Mouse (Mus musculus): ENCODE data around the gene Krt86. TPM values are rescaled to one million over a fixed set of nuclear protein-coding genes. Genes with fewer than 3 reads are reported as not detected.
"Not testable (repeated sequence)": the region's sequence is repeated elsewhere in the genome, so short reads cannot be mapped to it uniquely, and the experiment has no call there.

Gene Krt86
- polyA plus RNA-seq, 1 experiment from 2014 or later, result 0.10 TPM

GRCm38 (mm10) chr15:101506896-101507758, 33.8 kb downstream of the Krt86 start:
- no peak overlapping the region for H3K27ac ChIP-seq (ENCODE audit: low read depth, low read length)
- no peaks in the 10 kb centered on the region for H3K9me3 ChIP-seq (ENCODE audit: control insufficient read depth, low read length)
- H3K4me1 ChIP-seq (ENCODE audit: control insufficient read depth, insufficient read depth, low read depth, low read length), result no peaks in the 10 kb centered on the region
- WGBS, result 53% methylated on average over 14 of the region's 14 CpGs
- H3K36me3 ChIP-seq (ENCODE audit: control insufficient read depth, insufficient read depth, low read length), result no peaks in the 10 kb centered on the region
- no peak overlapping the region for H3K4me3 ChIP-seq (ENCODE audit: low read length)
- no peak for ATAC-seq
- no peak overlapping the region for H3K9ac ChIP-seq (ENCODE audit: low read depth, low read length)
- no peak overlapping the region for H3K4me2 ChIP-seq (ENCODE audit: low read length)
- no peaks in the 10 kb centered on the region for H3K27me3 ChIP-seq (replicated peaks; ENCODE audit: control insufficient read depth, insufficient read depth, low read length)

- H3K4me1 ChIP-seq (ENCODE audit: control insufficient read depth, insufficient read depth, low read depth, low read length), result no peaks in the 10 kb centered on the region
- no peaks in the 10 kb centered on the region for H3K9me3 ChIP-seq (ENCODE audit: control insufficient read depth, low read length)
- 86% methylated on average over 9 of the region's 9 CpGs for WGBS
- H3K4me2 ChIP-seq (ENCODE audit: low read length), result no peak overlapping the region
- ATAC-seq, result no peak
- H3K9ac ChIP-seq (ENCODE audit: low read depth, low read length), result no peak overlapping the region
- no peaks in the 10 kb centered on the region for H3K27me3 ChIP-seq (replicated peaks; ENCODE audit: control insufficient read depth, insufficient read depth, low read length)
- H3K36me3 ChIP-seq (ENCODE audit: control insufficient read depth, insufficient read depth, low read length), result no peaks in the 10 kb centered on the region
- H3K4me3 ChIP-seq (ENCODE audit: low read length), result no peak overlapping the region
- no peak overlapping the region for H3K27ac ChIP-seq (ENCODE audit: low read depth, low read length)
These were observed 35.0 kb downstream of the Krt86 start for GRCm38 (mm10) chr15:101508247-101508646.

GRCm38 (mm10) chr15:101517161-101517560, 43.9 kb downstream of the Krt86 start, which contains the start of gene Gm49425:
Gm49425 (minus strand) TSS chr15:101517261.
- H3K4me2 ChIP-seq (ENCODE audit: low read length); H3K4me1 ChIP-seq (ENCODE audit: control insufficient read depth, insufficient read depth, low read depth, low read length); H3K27me3 ChIP-seq (replicated peaks; ENCODE audit: control insufficient read depth, insufficient read depth, low read length); H3K4me3 ChIP-seq (ENCODE audit: low read length); H3K27ac ChIP-seq (ENCODE audit: low read depth, low read length); H3K9me3 ChIP-seq (ENCODE audit: control insufficient read depth, low read length); H3K36me3 ChIP-seq (ENCODE audit: control insufficient read depth, insufficient read depth, low read length); ATAC-seq; H3K9ac ChIP-seq (ENCODE audit: low read depth, low read length): not testable (repeated sequence)
- WGBS, result 86% methylated on average over 2 of the region's 2 CpGs

GRCm38 (mm10) chr15:101519792-101520191, 46.5 kb downstream of the Krt86 start:
- Histone ChIP-seq H3K4me2 (ENCODE audit: low read length) (no peak overlapping the region), H3K36me3 (ENCODE audit: control insufficient read depth, insufficient read depth, low read length) (no peaks in the 10 kb centered on the region), H3K9me3 (ENCODE audit: control insufficient read depth, low read length) (no peaks in the 10 kb centered on the region), H3K4me3 (ENCODE audit: low read length) (no peak overlapping the region), H3K9ac (ENCODE audit: low read depth, low read length) (no peak overlapping the region), H3K27ac (ENCODE audit: low read depth, low read length) (no peak overlapping the region), H3K27me3 (replicated peaks; ENCODE audit: control insufficient read depth, insufficient read depth, low read length) (no peaks in the 10 kb centered on the region), H3K4me1 (ENCODE audit: control insufficient read depth, insufficient read depth, low read depth, low read length) (no peaks in the 10 kb centered on the region)
- ATAC-seq, result no peak
- 20% methylated on average over 2 of the region's 2 CpGs for WGBS

GRCm38 (mm10) chr15:101522556-101523232, 49.4 kb downstream of the Krt86 start:
- Histone ChIP-seq H3K27me3 (replicated peaks; ENCODE audit: control insufficient read depth, insufficient read depth, low read length) (no peaks in the 10 kb centered on the region), H3K9me3 (ENCODE audit: control insufficient read depth, low read length) (no peaks in the 10 kb centered on the region), H3K36me3 (ENCODE audit: control insufficient read depth, insufficient read depth, low read length) (no peaks in the 10 kb centered on the region), H3K4me1 (ENCODE audit: control insufficient read depth, insufficient read depth, low read depth, low read length) (no peaks in the 10 kb centered on the region), H3K27ac (ENCODE audit: low read depth, low read length) (no peak overlapping the region), H3K9ac (ENCODE audit: low read depth, low read length) (no peak overlapping the region), H3K4me3 (ENCODE audit: low read length) (no peak overlapping the region), H3K4me2 (ENCODE audit: low read length) (no peak overlapping the region)
- WGBS, result 77% methylated on average over 4 of the region's 4 CpGs
- no peak for ATAC-seq

Other genes with a start within 250 kb of the Krt86 start
- gene Grasp, start 249.3 kb upstream of the Krt86 start, polyA plus RNA-seq (2015; fragmentation: Nextera tagmentation; extraction: Ambion mirVana), result 1.1 and 1.7 TPM in 2 replicates
- gene Nr4a1, start 219.2 kb upstream of the Krt86 start, polyA plus RNA-seq (2015; fragmentation: Nextera tagmentation; extraction: Ambion mirVana), result 6.8 and 7.2 TPM in 2 replicates
- gene Atg101, start 189.2 kb upstream of the Krt86 start, polyA plus RNA-seq (2015; fragmentation: Nextera tagmentation; extraction: Ambion mirVana), result 79.6 and 81.3 TPM in 2 replicates
- gene 6030408B16Rik, start 180.3 kb upstream of the Krt86 start, polyA plus RNA-seq (2015; fragmentation: Nextera tagmentation; extraction: Ambion mirVana), result 0.13 and 0.21 TPM in 2 replicates
- gene Krt80, start 103.3 kb upstream of the Krt86 start, polyA plus RNA-seq (2015; fragmentation: Nextera tagmentation; extraction: Ambion mirVana), result 0.25 and 0.38 TPM in 2 replicates
- gene Krt7, start 62.4 kb upstream of the Krt86 start, polyA plus RNA-seq (2015; fragmentation: Nextera tagmentation; extraction: Ambion mirVana), result 1.1 and 1.3 TPM in 2 replicates
- gene Krt87, start 34.7 kb upstream of the Krt86 start, polyA plus RNA-seq (2015; fragmentation: Nextera tagmentation; extraction: Ambion mirVana), result 1.0 and 1.2 TPM in 2 replicates
- not detected in 2 replicates for gene Krt88, start 25.7 kb upstream of the Krt86 start, polyA plus RNA-seq (2015; fragmentation: Nextera tagmentation; extraction: Ambion mirVana)
- gene Krt81, start 9.7 kb upstream of the Krt86 start, polyA plus RNA-seq (2015; fragmentation: Nextera tagmentation; extraction: Ambion mirVana), result 0.20 TPM in 1 of 2 replicates, not detected in the other
- gene Krt83, start 18.0 kb downstream of the Krt86 start, polyA plus RNA-seq (2015; fragmentation: Nextera tagmentation; extraction: Ambion mirVana), result not detected in 2 replicates
- not detected in 2 replicates for gene Gm49425, start 43.8 kb downstream of the Krt86 start, polyA plus RNA-seq (2015; fragmentation: Nextera tagmentation; extraction: Ambion mirVana)
- gene Krt84, start 59.3 kb downstream of the Krt86 start, polyA plus RNA-seq (2015; fragmentation: Nextera tagmentation; extraction: Ambion mirVana), result not detected in 2 replicates
- not detected in 2 replicates for gene Krt82, start 77.2 kb downstream of the Krt86 start, polyA plus RNA-seq (2015; fragmentation: Nextera tagmentation; extraction: Ambion mirVana)
- gene Krt90, start 89.5 kb downstream of the Krt86 start, polyA plus RNA-seq (2015; fragmentation: Nextera tagmentation; extraction: Ambion mirVana), result 0.11 and 0.29 TPM in 2 replicates
- gene Krt75, start 100.4 kb downstream of the Krt86 start, polyA plus RNA-seq (2015; fragmentation: Nextera tagmentation; extraction: Ambion mirVana), result 0.20 and 0.24 TPM in 2 replicates
- gene Gm5414, start 154.7 kb downstream of the Krt86 start, polyA plus RNA-seq (2015; fragmentation: Nextera tagmentation; extraction: Ambion mirVana), result not detected in 2 replicates
- not detected in 2 replicates for gene Gm5478, start 173.9 kb downstream of the Krt86 start, polyA plus RNA-seq (2015; fragmentation: Nextera tagmentation; extraction: Ambion mirVana)
- not detected in 2 replicates for gene Krt6b, start 206.8 kb downstream of the Krt86 start, polyA plus RNA-seq (2015; fragmentation: Nextera tagmentation; extraction: Ambion mirVana)
- 0.17 and 0.18 TPM in 2 replicates for gene Krt6a, start 220.8 kb downstream of the Krt86 start, polyA plus RNA-seq (2015; fragmentation: Nextera tagmentation; extraction: Ambion mirVana)
- 0.15 and 0.22 TPM in 2 replicates for gene Krt5, start 239.4 kb downstream of the Krt86 start, polyA plus RNA-seq (2015; fragmentation: Nextera tagmentation; extraction: Ambion mirVana)

All from hindbrain, embryonic 16.5 days (tissue).